Mouse (Mus musculus) embryo, embryonic 11 days (tissue): ENCODE results near the gene Snx29.
"Not testable (repeated sequence)": the region's sequence is repeated elsewhere in the genome, so short reads cannot be mapped to it uniquely, and the experiment has no call there.

Experiments used
- DNase-seq: peaks from one replicate; pipeline ENCODE4 v3.0.0-alpha.2; 2015

The Snx29 gene

GRCm38 (mm10) chr16:11322409-11323323 lies at the start of gene Snx29:
TSS of gene Snx29 (plus strand) at chr16:11322908.
- DNase-seq = peak; percentile 95

GRCm38 (mm10) chr16:11276888-11277287 lies 45.8 kb upstream of the Snx29 start:
- no peak for DNase-seq

DNA sequence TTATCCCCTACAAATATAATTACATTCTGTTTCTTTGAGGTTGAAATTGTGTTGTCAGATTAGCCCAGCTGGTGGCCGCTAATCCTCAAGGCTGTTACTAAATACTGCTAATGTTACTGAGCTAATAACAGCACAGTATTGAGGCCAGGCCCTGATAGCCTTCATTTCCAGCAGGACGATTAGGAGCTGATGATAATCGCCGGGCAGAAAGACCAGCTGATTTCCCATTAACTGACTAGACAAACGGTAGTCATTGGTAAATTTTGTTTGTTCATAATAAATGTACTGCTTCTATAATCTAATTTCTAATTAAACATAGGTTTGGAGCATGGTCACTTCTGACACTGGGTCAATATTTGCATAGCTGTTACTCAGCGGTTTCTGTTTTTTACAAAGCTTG lies 43.9 kb upstream of the Snx29 start:
- no peak for DNase-seq

- no peak for DNase-seq
Observed at GRCm38 (mm10) chr16:11282655-11283232, 40.0 kb upstream of the Snx29 start.

GRCm38 (mm10) chr16:11284881-11285280 lies 37.8 kb upstream of the Snx29 start:
- DNase-seq = no peak

DNA sequence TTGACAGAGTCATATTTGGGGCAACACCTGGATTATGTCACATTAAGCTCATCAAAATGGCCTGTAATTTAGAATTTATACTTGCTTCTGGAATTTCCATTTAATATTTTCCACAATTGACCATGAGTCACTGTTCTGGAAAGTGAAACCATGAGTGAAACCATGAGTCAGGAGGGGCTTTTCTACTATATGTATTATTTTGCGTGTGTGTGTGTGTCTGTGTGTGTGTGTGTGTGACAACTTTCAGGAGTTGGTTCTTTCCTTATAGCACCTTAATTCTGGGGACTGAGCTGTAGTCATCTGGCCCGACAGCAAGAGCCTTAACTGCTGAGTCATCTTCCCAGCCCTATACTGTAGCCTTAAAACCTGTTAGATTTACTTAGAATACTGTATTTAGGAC lies 36.8 kb upstream of the Snx29 start:
- no peak for DNase-seq

GRCm38 (mm10) chr16:11288873-11289272 lies 33.8 kb upstream of the Snx29 start:
- not testable (repeated sequence) for DNase-seq

GRCm38 (mm10) chr16:11295583-11295982 lies 27.1 kb upstream of the Snx29 start:
- not testable (repeated sequence) for DNase-seq

DNA sequence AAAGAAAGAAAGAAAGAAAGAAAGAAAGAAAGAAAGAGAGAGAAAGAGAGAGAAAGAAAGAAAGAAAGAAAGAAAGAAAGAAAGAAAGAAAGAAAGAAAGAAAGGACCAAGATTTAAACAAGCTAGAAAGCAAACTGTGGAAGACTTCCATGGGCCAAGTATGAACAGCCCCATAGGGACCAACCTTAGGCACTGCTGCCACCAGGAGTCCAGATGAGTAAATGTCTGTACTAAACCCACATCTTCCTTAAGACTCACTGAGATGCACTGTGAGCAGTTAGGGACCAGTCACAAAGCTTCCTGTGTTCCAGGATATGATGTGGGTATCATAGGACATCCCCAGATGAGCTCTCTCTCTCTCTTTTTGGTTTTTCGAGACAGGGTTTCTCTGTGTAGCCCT lies 25.0 kb upstream of the Snx29 start:
- peak; percentile 21 for DNase-seq

GRCm38 (mm10) chr16:11303741-11304140 lies 19.0 kb upstream of the Snx29 start:
- no peak for DNase-seq

GRCm38 (mm10) chr16:11305531-11305930 lies 17.2 kb upstream of the Snx29 start:
- DNase-seq = no peak

DNA sequence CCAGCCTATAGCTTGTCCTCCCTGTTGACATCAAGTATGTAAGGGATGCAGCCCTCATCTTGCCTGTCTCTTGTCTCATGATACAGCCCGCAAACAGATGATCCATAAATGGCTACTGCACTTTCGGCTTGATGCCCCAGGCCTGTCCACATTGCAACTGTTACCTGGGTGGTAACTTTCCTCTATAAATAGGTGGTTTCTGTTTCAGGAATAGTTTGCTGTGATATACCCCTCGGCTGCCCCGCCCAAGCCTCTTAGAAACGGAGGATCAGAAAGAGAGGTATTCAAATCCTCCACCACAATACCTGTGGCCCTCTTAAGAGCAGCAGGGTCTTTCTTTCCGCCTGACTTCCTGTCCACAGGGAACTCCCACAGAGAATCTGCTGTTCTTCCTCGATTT lies 9.2 kb upstream of the Snx29 start, which contains the start of gene Tnfrsf17:
Gene Tnfrsf17 (plus strand): TSS at position 301 of the 400 bp plus-strand sequence.
- DNase-seq = no peak

DNA sequence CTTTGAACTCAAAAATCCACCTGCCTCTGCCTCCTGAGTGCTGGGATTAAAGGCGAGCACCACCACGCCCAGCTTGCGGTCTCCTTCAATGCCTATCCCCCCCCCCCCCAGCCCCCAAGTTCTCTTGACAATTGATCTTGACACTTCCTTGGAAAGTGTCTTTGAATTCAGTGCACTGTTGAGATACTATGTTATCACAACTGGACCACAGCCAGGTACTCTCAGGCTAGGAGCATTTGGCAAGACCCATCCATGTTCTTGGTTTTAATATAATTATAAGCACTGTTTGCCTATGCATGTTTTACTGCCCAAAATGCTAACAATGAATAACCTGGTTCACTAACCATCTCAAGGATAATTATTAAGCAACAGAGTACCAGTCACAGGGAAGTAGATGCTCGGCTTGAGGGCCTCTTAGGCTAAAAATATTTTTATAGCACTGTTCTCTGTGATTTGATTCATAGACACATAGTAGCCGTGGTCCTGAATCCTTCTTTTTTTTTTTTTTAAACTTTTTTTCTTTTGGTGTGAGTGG lies 6.9 kb upstream of the Snx29 start:
- no peak for DNase-seq

DNA sequence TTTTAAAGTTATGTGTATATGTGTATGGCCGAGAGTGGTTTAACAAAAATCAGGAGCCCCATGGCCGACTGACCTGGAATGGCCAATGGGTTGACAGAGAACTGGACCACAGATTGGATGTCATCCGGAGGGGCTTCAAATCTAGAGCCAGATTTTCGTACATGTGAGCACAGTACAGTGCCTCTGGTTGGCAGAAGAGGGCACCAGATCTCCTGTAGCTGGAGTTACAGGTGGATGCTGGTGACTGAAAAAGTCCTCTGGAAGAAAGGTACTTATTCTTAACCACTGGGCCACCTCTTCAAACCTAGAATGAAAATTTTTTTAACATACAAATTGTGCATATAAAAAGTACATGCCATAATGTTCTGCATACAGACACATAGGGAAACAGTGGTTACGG lies 6.0 kb upstream of the Snx29 start:
- DNase-seq = peak; percentile 6

DNA sequence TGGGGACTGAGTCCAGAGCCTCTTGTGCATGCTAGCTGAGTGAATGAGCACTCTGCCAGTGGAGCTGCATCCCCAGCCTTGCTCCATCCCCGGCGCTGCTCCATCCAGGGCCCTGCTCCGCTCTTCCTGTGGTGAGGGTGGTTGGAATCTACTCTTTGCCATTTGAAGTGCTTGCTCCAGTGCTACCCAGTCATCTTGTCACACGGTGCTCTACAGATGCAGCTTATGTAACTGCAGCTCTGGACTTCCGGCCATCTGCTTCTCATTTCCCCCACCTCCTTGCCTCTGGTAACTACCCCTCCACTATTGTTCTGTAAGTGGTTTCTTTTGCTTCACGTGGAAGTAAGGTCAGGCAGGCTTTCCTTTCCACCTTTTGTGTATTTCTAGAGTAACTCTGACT lies 5.4 kb upstream of the Snx29 start:
- peak; percentile 56 for DNase-seq

DNA sequence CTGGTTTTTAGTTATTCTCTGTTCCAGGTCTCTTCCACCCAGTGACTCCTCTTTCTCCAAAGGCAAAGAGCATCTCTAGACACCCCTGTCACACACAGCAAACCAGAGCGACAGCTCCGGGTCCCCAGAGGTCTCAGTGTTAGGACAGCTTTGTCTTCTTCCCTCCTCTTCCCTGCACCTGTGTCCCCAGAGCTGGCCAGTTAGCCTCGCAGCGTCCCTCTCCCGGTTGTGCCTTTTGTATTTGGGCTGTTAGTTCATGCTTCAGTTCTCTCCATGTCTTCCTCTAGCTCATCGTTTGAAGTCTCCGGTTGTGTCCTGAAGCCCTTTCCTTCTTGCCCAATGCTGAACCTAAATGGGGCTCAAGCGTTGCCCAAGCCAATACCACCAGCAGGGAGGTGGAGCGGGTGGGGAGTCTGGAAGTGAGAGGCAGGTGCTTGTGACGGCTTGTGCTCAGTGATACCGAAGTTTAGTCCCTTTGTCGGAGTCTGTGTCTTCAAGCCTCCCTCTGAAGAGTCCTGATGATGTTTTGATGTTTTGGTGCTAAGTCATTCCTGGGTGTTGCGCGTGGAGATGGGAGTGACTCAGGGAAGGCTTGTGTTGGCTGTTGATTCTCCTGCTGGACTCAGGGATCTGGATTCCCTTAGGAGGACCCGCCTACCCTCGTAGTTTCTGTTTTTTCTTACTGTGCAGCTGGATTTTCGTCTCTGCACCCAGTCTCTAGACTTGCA lies 780 bp downstream of the Snx29 start:
- DNase-seq = peak; percentile 29

- DNase-seq = no peak
Observed at GRCm38 (mm10) chr16:11330081-11330800, 7.5 kb downstream of the Snx29 start.

GRCm38 (mm10) chr16:11331030-11331429 lies 8.3 kb downstream of the Snx29 start:
- no peak for DNase-seq

DNA sequence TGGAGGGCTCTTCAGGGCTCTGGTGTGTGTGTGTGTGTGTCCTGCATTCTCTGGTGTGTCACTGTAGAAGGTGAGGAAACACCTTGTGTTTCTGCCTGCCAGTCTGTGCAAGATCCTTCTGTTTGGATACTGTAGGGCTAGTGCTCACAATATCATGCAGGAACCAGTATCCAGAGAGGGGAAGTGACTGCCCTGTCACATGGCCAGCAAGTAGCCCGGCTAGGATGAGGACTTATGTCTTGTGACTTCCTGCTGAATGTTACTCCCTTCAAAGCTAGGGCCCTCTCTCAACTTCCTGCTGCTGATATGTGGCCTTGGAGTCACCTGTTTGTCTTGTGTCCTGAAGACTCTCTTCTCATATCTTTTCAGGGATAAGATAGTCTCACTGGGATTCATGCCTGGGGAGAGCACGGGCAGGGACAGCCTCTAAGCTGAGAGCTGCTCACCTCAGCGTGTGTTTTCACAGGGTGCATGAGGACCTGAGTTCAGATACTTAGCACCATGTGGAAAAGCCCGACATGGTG lies 20.6 kb downstream of the Snx29 start:
- DNase-seq = no peak

DNA sequence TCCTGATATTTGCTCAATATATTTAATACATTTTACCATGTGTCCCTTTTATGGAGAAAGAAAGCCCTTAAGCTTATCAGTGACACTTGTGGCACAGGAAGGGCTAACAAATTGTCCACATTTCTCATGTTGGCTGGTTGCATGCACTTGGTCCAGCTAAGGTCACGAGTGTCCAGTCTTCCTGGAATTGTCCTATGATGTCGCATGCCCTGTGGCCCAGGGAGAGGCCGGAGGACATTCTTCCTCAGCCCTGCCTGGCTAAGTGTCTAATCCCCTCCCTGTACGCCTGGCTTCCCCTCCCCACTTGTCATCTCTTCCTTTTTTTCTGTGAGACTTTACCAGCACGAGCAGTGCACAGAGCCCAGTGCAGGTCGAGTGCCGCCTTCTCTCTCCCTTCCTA lies 29.2 kb downstream of the Snx29 start:
- DNase-seq = no peak

- DNase-seq = no peak
Observed at GRCm38 (mm10) chr16:11359173-11359572, 36.5 kb downstream of the Snx29 start.

GRCm38 (mm10) chr16:11359919-11360318 lies 37.2 kb downstream of the Snx29 start:
- no peak for DNase-seq
